Mouse (Mus musculus): ENCODE measurements at regions not wholly inside any gene's neighbourhood (a gene's known extent, or its start where the extent isn't known, plus 50 kb on each side); places are given as distances from the start of the nearest gene placed in this dataset.
"Not testable (repeated sequence)": the region's sequence is repeated elsewhere in the genome, so short reads cannot be mapped to it uniquely, and the experiment has no call there.

DNA sequence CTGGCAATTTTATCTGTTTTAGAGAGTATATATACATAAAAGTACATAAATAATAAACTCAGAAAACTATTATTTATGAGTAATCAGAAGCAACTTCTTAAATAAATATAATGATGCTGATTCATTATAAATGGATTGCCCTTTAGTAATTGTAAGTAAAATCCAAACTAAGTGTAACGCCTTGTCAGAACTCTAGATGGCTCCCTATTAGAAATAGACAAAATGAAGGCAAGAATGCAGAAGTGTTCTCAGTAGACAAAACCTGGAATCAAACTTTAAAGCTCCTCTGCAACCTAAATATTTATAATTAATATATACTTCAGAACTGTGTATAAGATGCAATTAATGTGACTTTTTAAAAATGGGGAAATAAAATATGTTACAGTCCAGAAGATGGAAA is 73.4 kb upstream of the Lipo1 start:
- H3K4me3 ChIP-seq (ENCODE audit: low read depth, low read length): no peak overlapping the region
- H3K27me3 ChIP-seq (ENCODE audit: control insufficient read depth, insufficient read depth, low read length): no peaks in the 10 kb centered on the region
- WGBS: 60% methylated on average over 1 of the region's 1 CpGs
- H3K4me2 ChIP-seq (replicated peaks; ENCODE audit: low read depth, low read length): no peak overlapping the region
- DNase-seq (ENCODE audit: low spot score) (no peak), ATAC-seq (ENCODE audit: low FRiP score) (no peak)
- H3K9ac ChIP-seq (ENCODE audit: low read depth, low read length): no peak overlapping the region
- no peaks in the 10 kb centered on the region for H3K36me3 ChIP-seq (ENCODE audit: control insufficient read depth, insufficient read depth, low read length)
- H3K4me1 ChIP-seq (replicated peaks; ENCODE audit: control insufficient read depth, insufficient read depth, low read length): no peaks in the 10 kb centered on the region
- H3K27ac ChIP-seq (ENCODE audit: low read depth, low read length): no peak overlapping the region
- no peaks in the 10 kb centered on the region for H3K9me3 ChIP-seq (ENCODE audit: control insufficient read depth, low read length)

DNA sequence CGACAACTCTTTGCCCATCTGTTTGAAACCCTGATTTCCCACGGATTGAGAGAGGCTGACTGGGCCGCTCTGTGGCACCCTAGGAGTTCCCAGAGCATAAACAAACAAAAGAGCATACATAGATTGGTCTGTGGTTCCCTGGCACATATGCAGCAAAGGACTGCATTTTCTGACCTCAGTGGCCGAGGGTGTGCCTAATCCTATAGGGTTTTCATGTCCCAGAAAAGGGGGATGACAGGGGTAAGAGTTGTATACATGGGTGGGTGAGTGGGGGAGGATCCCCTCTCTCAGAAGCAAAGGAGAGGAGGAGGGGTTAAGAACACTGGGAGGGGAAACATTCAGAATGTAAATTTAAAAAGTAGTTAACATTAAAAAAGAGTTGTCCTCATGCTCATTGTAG is 63.8 kb upstream of the Lipo1 start:
- peak; percentile 5 for DNase-seq (ENCODE audit: low spot score)
- H3K9me3 ChIP-seq (ENCODE audit: control insufficient read depth, low read length): no peaks in the 10 kb centered on the region
- H3K4me2 ChIP-seq (replicated peaks; ENCODE audit: low read depth, low read length): no peak overlapping the region
- no peaks in the 10 kb centered on the region for H3K4me1 ChIP-seq (replicated peaks; ENCODE audit: control insufficient read depth, insufficient read depth, low read length)
- H3K27ac ChIP-seq (ENCODE audit: low read depth, low read length): no peak overlapping the region
- peak; percentile 86 for ATAC-seq (ENCODE audit: low FRiP score)
- no peak overlapping the region for H3K9ac ChIP-seq (ENCODE audit: low read depth, low read length)
- no peaks in the 10 kb centered on the region for H3K36me3 ChIP-seq (ENCODE audit: control insufficient read depth, insufficient read depth, low read length)
- 58% methylated on average over 4 of the region's 4 CpGs for WGBS
- no peak overlapping the region for H3K4me3 ChIP-seq (ENCODE audit: low read depth, low read length)
- H3K27me3 ChIP-seq (ENCODE audit: control insufficient read depth, insufficient read depth, low read length): no peaks in the 10 kb centered on the region

DNA sequence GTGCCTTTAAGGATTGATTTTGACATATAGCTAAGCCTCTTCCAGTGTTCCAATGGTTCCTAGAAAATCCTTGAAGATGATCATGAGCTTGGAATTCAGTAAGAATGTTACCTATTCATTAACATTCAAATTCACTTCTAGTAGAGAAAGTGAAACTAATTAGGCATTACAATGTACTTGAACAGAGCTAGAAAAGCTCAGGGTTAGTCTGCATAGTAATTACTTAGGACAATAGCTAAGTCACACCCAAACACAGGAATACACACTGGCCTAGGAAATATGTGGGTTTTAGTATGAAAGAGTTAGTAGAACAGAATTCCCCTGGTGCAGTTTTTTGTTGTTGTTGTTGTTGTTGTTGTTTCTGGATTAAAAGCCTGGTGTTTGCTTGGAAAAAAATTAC is 63.4 kb upstream of the Lipo1 start:
- no peak overlapping the region for H3K27ac ChIP-seq (ENCODE audit: low read depth, low read length)

DNA sequence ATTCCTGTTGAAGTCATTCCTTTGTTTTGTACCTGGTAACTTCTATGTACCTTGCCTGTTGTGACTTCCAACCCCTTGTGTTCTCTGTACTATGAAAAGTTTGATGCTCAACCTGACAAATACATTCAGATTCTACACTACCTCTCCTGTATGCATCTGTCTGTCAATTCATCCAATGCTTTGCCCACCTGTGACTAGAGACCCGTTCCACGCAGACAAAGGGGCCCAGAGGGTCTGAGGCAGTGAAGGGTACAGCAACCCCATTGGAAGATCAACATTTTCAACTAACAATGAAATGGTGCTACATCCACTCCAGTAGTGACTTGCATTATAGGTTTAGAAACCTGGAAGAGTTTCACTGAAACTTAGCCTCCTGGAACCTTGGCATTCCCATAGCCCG is 62.9 kb upstream of the Lipo1 start:
- H3K4me1 ChIP-seq (replicated peaks; ENCODE audit: control insufficient read depth, insufficient read depth, low read length); H3K4me2 ChIP-seq (replicated peaks; ENCODE audit: low read depth, low read length); H3K27me3 ChIP-seq (ENCODE audit: control insufficient read depth, insufficient read depth, low read length); H3K36me3 ChIP-seq (ENCODE audit: control insufficient read depth, insufficient read depth, low read length); ATAC-seq (ENCODE audit: low FRiP score); H3K9me3 ChIP-seq (ENCODE audit: control insufficient read depth, low read length); H3K4me3 ChIP-seq (ENCODE audit: low read depth, low read length); DNase-seq (ENCODE audit: low spot score); H3K9ac ChIP-seq (ENCODE audit: low read depth, low read length); H3K27ac ChIP-seq (ENCODE audit: low read depth, low read length): not testable (repeated sequence)
- WGBS: 93% methylated on average over 3 of the region's 3 CpGs

More for the DNA sequence above, 63.4 kb upstream of the Lipo1 start:
- H3K4me3 ChIP-seq (ENCODE audit: low read depth, low read length): no peak overlapping the region
- peak; percentile 59 for ATAC-seq (ENCODE audit: low FRiP score)
- H3K36me3 ChIP-seq (ENCODE audit: control insufficient read depth, insufficient read depth, low read length): no peaks in the 10 kb centered on the region
- no peak overlapping the region for H3K4me2 ChIP-seq (replicated peaks; ENCODE audit: low read depth, low read length)
- DNase-seq (ENCODE audit: low spot score): no peak
- no peaks in the 10 kb centered on the region for H3K27me3 ChIP-seq (ENCODE audit: control insufficient read depth, insufficient read depth, low read length)
- no peak overlapping the region for H3K9ac ChIP-seq (ENCODE audit: low read depth, low read length)
- no peaks in the 10 kb centered on the region for H3K4me1 ChIP-seq (replicated peaks; ENCODE audit: control insufficient read depth, insufficient read depth, low read length)
- H3K9me3 ChIP-seq (ENCODE audit: control insufficient read depth, low read length): no peaks in the 10 kb centered on the region

DNA sequence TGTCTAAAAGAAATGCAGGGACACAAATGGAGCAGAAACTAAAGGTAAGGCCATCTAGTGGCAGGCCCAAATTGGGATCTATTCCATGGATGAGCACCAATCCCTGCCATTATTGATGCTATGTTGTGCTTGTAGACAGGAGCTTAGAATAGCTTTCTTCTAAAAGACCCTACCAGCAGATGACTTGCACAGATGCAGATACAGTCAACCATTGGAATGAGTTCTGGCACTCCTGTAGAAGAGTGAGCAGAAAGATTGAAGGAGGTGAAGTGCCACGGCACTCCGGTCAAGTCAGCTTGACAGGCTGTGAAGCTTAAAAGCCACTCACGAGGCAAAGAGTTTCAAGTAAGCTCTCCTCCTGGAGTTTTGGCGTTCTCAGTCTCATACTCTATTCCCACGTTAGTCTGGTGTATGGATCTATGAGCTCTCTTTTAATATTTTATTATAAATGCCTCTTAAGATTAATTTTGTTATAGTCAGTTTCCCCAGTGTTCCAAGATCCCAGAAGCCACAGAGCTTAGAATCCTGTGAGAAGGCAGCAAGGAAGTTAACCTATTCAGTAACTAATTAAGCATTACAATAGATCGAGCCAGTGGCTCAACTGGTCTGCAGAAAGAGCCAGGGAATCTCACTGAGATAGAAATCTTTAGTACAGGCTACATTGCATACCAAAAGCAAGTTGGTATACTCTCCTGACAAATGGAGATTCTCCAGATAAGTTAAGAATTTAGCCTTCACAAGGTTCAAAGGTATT is 62.2 kb upstream of the Lipo1 start:
- H3K9ac ChIP-seq (ENCODE audit: low read depth, low read length); H3K4me1 ChIP-seq (replicated peaks; ENCODE audit: control insufficient read depth, insufficient read depth, low read length); ATAC-seq (ENCODE audit: low FRiP score); H3K36me3 ChIP-seq (ENCODE audit: control insufficient read depth, insufficient read depth, low read length); DNase-seq (ENCODE audit: low spot score); H3K27ac ChIP-seq (ENCODE audit: low read depth, low read length); H3K27me3 ChIP-seq (ENCODE audit: control insufficient read depth, insufficient read depth, low read length); H3K9me3 ChIP-seq (ENCODE audit: control insufficient read depth, low read length); H3K4me2 ChIP-seq (replicated peaks; ENCODE audit: low read depth, low read length); H3K4me3 ChIP-seq (ENCODE audit: low read depth, low read length): not testable (repeated sequence)
- 80% methylated on average over 6 of the region's 6 CpGs for WGBS
